8 mouse cellular contexts compared by ENCODE assay signal in genomic region chr19:53557267-53557936, GRCm38 (mm10). TPM values are rescaled to one million over a fixed set of nuclear protein-coding genes. Genes with fewer than 3 reads are reported as not detected.
A peak's percentile ranks its signal among the peaks of the same experiment; 100 is the strongest.
DNase-seq lines count a peak whose midpoint lies in the region; ATAC-seq and TF ChIP-seq lines count a peak whose summit lies in the region.

No protein-coding gene starts in this region.

- peak overlapping the region; percentile 12 for H3K4me3 ChIP-seq in kidney, embryonic 16.5 days (ENCODE audit: low read length)
- no peak overlapping the region for H3K4me3 ChIP-seq in midbrain, postnatal 0 days (ENCODE audit: low read depth, low read length)

- H3K36me3 ChIP-seq in kidney, embryonic 16.5 days (ENCODE audit: insufficient read depth, low read length) = no peaks in the 10 kb centered on the region
- H3K36me3 ChIP-seq in midbrain, postnatal 0 days (ENCODE audit: insufficient read depth, low read length) = no peaks in the 10 kb centered on the region

- intact Hi-C loops in left cerebral cortex, postnatal 14 days (cut with DNase I) = no loop called here

- DNase-seq in kidney, adult 9 months = peak; percentile 32
- no peak for DNase-seq in kidney, adult 18-20 months
- no peak for DNase-seq in midbrain, postnatal 0 days (ENCODE audit: low spot score)
- DNase-seq in MN1 (ENCODE audit: low spot score) = no peak
- no peak for DNase-seq in left cerebral cortex, postnatal 14 days (ENCODE audit: low spot score in 2 of 2)

- peak; percentile 71 for ATAC-seq in granulocyte monocyte progenitor cell, adult 5-6 weeks (replicated peaks; ENCODE audit: poor library complexity, severe bottlenecking)
- peak; percentile 79 for ATAC-seq in kidney, embryonic 16.5 days (ENCODE audit: low FRiP score, low TSS enrichment)
- ATAC-seq in midbrain, postnatal 0 days (ENCODE audit: low FRiP score) = no peak
- ATAC-seq in megakaryocyte-erythroid progenitor cell, adult 5-6 weeks (replicated peaks; ENCODE audit: low FRiP score, low TSS enrichment, poor library complexity, severe bottlenecking) = no peak

- H3K9me3 ChIP-seq in kidney, embryonic 16.5 days (ENCODE audit: low read length) = no peaks in the 10 kb centered on the region
- no peaks in the 10 kb centered on the region for H3K9me3 ChIP-seq in midbrain, postnatal 0 days (ENCODE audit: low read length)

- H3K4me2 ChIP-seq in kidney, embryonic 16.5 days (replicated peaks; ENCODE audit: low read depth, low read length) = peak overlapping the region; percentile 50
- H3K4me2 ChIP-seq in midbrain, postnatal 0 days (ENCODE audit: low read depth, low read length, poor library complexity, severe bottlenecking) = 0 out of 2 replicates have a peak overlapping the region, but pooled peaks have one; percentile 19

- 23% methylated on average over 20 of the region's 20 CpGs for WGBS in kidney, embryonic 16.5 days
- WGBS in midbrain, postnatal 0 days = 38% methylated on average over 20 of the region's 20 CpGs

- no peak overlapping the region for H3K27ac ChIP-seq in kidney, embryonic 16.5 days (ENCODE audit: low read length)
- no peak overlapping the region for H3K27ac ChIP-seq in midbrain, postnatal 0 days (ENCODE audit: low read depth, low read length)

- no peak for TF ChIP-seq CTCF in midbrain, postnatal 0 days (IDR thresholded peaks at IDR 0.05)

- peak overlapping the region; percentile 24 for H3K9ac ChIP-seq in kidney, embryonic 16.5 days (replicated peaks; ENCODE audit: low read length)
- no peak overlapping the region for H3K9ac ChIP-seq in midbrain, postnatal 0 days (replicated peaks; ENCODE audit: low read length, poor library complexity, severe bottlenecking)

- no peaks in the 10 kb centered on the region for H3K27me3 ChIP-seq in kidney, embryonic 16.5 days (ENCODE audit: insufficient read depth, low read length)
- H3K27me3 ChIP-seq in midbrain, postnatal 0 days (ENCODE audit: insufficient read depth, low read length) = no peaks in the 10 kb centered on the region

- peaks cover 20% of the 10 kb centered on the region for H3K4me1 ChIP-seq in kidney, embryonic 16.5 days (ENCODE audit: insufficient read depth, low read length)
- H3K4me1 ChIP-seq in midbrain, postnatal 0 days (ENCODE audit: insufficient read depth, low read length) = no peaks in the 10 kb centered on the region

RNA-seq across cellular contexts. Expression of gene Dusp5, which starts 28.5 kb away (rescaled TPM):
- total RNA-seq in granulocyte monocyte progenitor cell, adult 5-6 weeks (2014; fragmentation: Nextera tagmentation) = 1.5 and 4.0 TPM in 2 replicates
- total RNA-seq in granulocyte monocyte progenitor cell, adult 5-6 weeks (2017) = 4.2 TPM in 2 replicates
- 9.6 and 9.7 TPM in 2 replicates for polyA plus RNA-seq in kidney, embryonic 16.5 days (2015; fragmentation: Nextera tagmentation; extraction: Ambion mirVana)
- 4.2 and 11.2 TPM in 2 replicates for total RNA-seq in midbrain, postnatal 0 days (2014; rRNA removed)
- polyA plus RNA-seq in midbrain, postnatal 0 days (2015; fragmentation: Nextera tagmentation; extraction: Ambion mirVana) = 2.2 and 2.5 TPM in 2 replicates
- total RNA-seq in megakaryocyte-erythroid progenitor cell, adult 5-6 weeks (2014; fragmentation: Nextera tagmentation) = 1.6 and 2.9 TPM in 2 replicates
- total RNA-seq in megakaryocyte-erythroid progenitor cell, adult 5-6 weeks (2017) = 5.4 and 12.3 TPM in 2 replicates
- total RNA-seq in left cerebral cortex, postnatal 14 days (2021) = 10 to 100 TPM in 1 of 2 experiments, 1 to 10 TPM in 1; 9.1 to 10.6 TPM

RNA-seq across cellular contexts. Expression of gene Nutf2-ps1, which starts 31.5 kb away (rescaled TPM):
- 56.0 and 61.3 TPM in 2 replicates for total RNA-seq in granulocyte monocyte progenitor cell, adult 5-6 weeks (2014; fragmentation: Nextera tagmentation)
- 142 and 145 TPM in 2 replicates for total RNA-seq in granulocyte monocyte progenitor cell, adult 5-6 weeks (2017)
- polyA plus RNA-seq in kidney, embryonic 16.5 days (2015; fragmentation: Nextera tagmentation; extraction: Ambion mirVana) = 395 and 457 TPM in 2 replicates
- total RNA-seq in midbrain, postnatal 0 days (2014; rRNA removed) = 67.9 and 94.6 TPM in 2 replicates
- polyA plus RNA-seq in midbrain, postnatal 0 days (2015; fragmentation: Nextera tagmentation; extraction: Ambion mirVana) = 160 and 200 TPM in 2 replicates
- 86.8 and 99.0 TPM in 2 replicates for total RNA-seq in megakaryocyte-erythroid progenitor cell, adult 5-6 weeks (2014; fragmentation: Nextera tagmentation)
- total RNA-seq in megakaryocyte-erythroid progenitor cell, adult 5-6 weeks (2017) = 216 and 256 TPM in 2 replicates
- total RNA-seq in left cerebral cortex, postnatal 14 days (2021) = 10 to 100 TPM; 49.2 to 59.9 TPM

RNA-seq across cellular contexts. Expression of gene Smc3, which starts 42.8 kb away (rescaled TPM):
- total RNA-seq in granulocyte monocyte progenitor cell, adult 5-6 weeks (2014; fragmentation: Nextera tagmentation) = 82.0 and 87.6 TPM in 2 replicates
- 135 and 145 TPM in 2 replicates for total RNA-seq in granulocyte monocyte progenitor cell, adult 5-6 weeks (2017)
- polyA plus RNA-seq in kidney, embryonic 16.5 days (2015; fragmentation: Nextera tagmentation; extraction: Ambion mirVana) = 68.3 and 70.7 TPM in 2 replicates
- total RNA-seq in midbrain, postnatal 0 days (2014; rRNA removed) = 26.1 and 29.3 TPM in 2 replicates
- polyA plus RNA-seq in midbrain, postnatal 0 days (2015; fragmentation: Nextera tagmentation; extraction: Ambion mirVana) = 39.4 and 45.7 TPM in 2 replicates
- total RNA-seq in megakaryocyte-erythroid progenitor cell, adult 5-6 weeks (2014; fragmentation: Nextera tagmentation) = 103 and 105 TPM in 2 replicates
- total RNA-seq in megakaryocyte-erythroid progenitor cell, adult 5-6 weeks (2017) = 209 and 214 TPM in 2 replicates
- 10 to 100 TPM; 31.6 to 33.7 TPM for total RNA-seq in left cerebral cortex, postnatal 14 days (2021)

Comparison
In these comparisons a context has a peak if more than half of its experiments do, and no peak if none do; other contexts are left out.
1. ATAC-seq: peak in granulocyte monocyte progenitor cell, adult 5-6 weeks (single experiment) and kidney, embryonic 16.5 days (single experiment); none in midbrain, postnatal 0 days (single experiment) and megakaryocyte-erythroid progenitor cell, adult 5-6 weeks (single experiment).